Mouse (Mus musculus) ES-Bruce4 (cell line): Measurements from ENCODE around the gene Tbc1d9. TPM values are rescaled to one million over a fixed set of nuclear protein-coding genes. Genes with fewer than 3 reads are reported as not detected.

ENCODE experiments used
- H3K27ac ChIP-seq: 2 replicates; pipeline ENCODE4 v1.5.1; 2012; ENCODE audit warnings: low read length, inconsistent platforms; ENCODE audit not compliant: insufficient read depth
- H3K27me3 ChIP-seq: 2 replicates; pipeline ENCODE4 v1.6.1; 2012; ENCODE audit warnings: mild to moderate bottlenecking, low read length, inconsistent platforms; ENCODE audit not compliant: control insufficient read depth, poor library complexity, insufficient read depth, severe bottlenecking
- H3K36me3 ChIP-seq: 2 replicates; pipeline ENCODE4 v1.6.1; 2012; ENCODE audit warnings: inconsistent platforms, mild to moderate bottlenecking, low read length, moderate library complexity; ENCODE audit not compliant: control insufficient read depth, poor library complexity, insufficient read depth, severe bottlenecking
- H3K4me1 ChIP-seq: one replicate; pipeline ENCODE4 v1.8.1; 2011; ENCODE audit warnings: low read length; ENCODE audit not compliant: control insufficient read depth, insufficient read depth
- H3K4me3 ChIP-seq: 2 replicates; pipeline ENCODE4 v1.5.1; 2011; ENCODE audit warnings: low read depth, mild to moderate bottlenecking, low read length
- H3K9ac ChIP-seq: 2 replicates; pipeline ENCODE4 v1.6.1; 2012; ENCODE audit warnings: low read depth, mild to moderate bottlenecking, inconsistent platforms; ENCODE audit not compliant: poor library complexity, severe bottlenecking
- H3K9me3 ChIP-seq: replicated peaks from 2 replicates; pipeline ENCODE4 v1.6.1; 2012; ENCODE audit warnings: mild to moderate bottlenecking, low read length, inconsistent platforms; ENCODE audit not compliant: control insufficient read depth, poor library complexity, insufficient read depth, severe bottlenecking
- CTCF ChIP-seq: IDR thresholded peaks from one replicate; pipeline ENCODE4 v1.8.1; 2011; ENCODE audit warnings: low read depth, low read length
- EP300 ChIP-seq: IDR thresholded peaks from 2 replicates; pipeline ENCODE4 v1.6.1; 2011; ENCODE audit warnings: low read depth, low read length; ENCODE audit not compliant: insufficient read depth
- POLR2A ChIP-seq: IDR thresholded peaks from one replicate; pipeline ENCODE4 v1.8.1; 2011; ENCODE audit warnings: low read length; ENCODE audit not compliant: insufficient read depth
- polyA plus RNA-seq: library from polyadenylated mRNA; stranded (reverse); fragments of >200 nt; gene quantifications from 2 replicates; pipeline ENCODE4 v1.2.4, GENCODE M21; 2011; ENCODE audit warnings: low read depth; ENCODE audit not compliant: missing spikeins, insufficient read depth, insufficient read length

Tbc1d9 gene
- polyA plus RNA-seq, 1 experiment = 10.6 TPM

GRCm38 (mm10) chr8:83181851-83182482 lies 16.8 kb downstream of the Tbc1d9 start:
- H3K27me3 ChIP-seq = no peaks in the 10 kb centered on the region
- H3K9ac ChIP-seq = no peak overlapping the region
- no peak overlapping the region for H3K27ac ChIP-seq
- no peaks in the 10 kb centered on the region for H3K9me3 ChIP-seq
- H3K36me3 ChIP-seq = no peaks in the 10 kb centered on the region
- no peak for TF ChIP-seq POLR2A
- no peak for TF ChIP-seq CTCF
- TF ChIP-seq EP300 = no peak
- no peak overlapping the region for H3K4me3 ChIP-seq
- H3K4me1 ChIP-seq = peaks cover 2% of the 10 kb centered on the region

DNA sequence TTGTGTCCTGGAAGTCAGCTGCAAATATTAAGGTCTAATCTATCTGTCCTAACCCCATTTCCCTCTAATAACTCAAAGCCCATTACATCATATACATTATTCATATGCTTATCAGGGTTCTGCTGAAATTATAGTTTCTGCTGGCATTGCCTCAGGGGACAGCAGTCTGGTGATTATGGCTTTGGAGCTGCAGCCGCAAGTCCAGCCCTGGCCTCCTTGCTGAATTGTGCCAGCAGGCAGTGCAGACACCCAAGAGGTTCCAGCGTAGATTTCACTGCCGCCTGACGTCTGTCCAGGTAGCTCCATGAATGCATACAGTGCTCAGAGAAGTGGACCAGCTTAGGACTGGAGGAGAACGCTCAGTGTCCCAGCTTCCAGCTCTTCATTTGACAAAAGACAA lies 17.6 kb downstream of the Tbc1d9 start:
- Histone ChIP-seq H3K27me3 (no peaks in the 10 kb centered on the region), H3K9ac (no peak overlapping the region), H3K9me3 (no peaks in the 10 kb centered on the region), H3K36me3 (no peaks in the 10 kb centered on the region), H3K4me3 (no peak overlapping the region), H3K27ac (no peak overlapping the region), H3K4me1 (peaks cover 2% of the 10 kb centered on the region)
- no peak for TF ChIP-seq POLR2A

DNA sequence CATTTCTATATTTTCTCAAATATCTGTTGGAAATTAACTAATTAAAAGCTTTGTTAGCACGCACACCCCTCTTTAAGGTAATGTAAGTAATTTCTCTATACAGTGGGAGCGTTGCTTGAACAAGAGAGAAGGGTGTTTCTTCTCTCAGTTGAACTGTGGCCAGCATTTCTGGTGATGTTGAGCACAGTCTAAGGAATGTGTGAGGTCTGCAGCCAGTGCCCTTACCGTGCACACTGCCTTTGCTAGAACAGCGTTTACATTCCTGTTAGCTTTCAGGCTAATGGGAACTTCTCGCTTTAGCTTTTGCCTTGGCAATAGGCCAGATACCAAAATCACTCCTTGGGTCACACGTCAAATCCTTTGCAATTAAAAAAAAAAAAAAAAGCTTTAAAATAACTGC lies 21.2 kb downstream of the Tbc1d9 start:
- TF ChIP-seq EP300 (no peak), CTCF (no peak), POLR2A (no peak)
- no peaks in the 10 kb centered on the region for H3K9me3 ChIP-seq
- no peaks in the 10 kb centered on the region for H3K27me3 ChIP-seq
- H3K4me1 ChIP-seq = no peaks in the 10 kb centered on the region
- H3K27ac ChIP-seq = no peak overlapping the region
- no peak overlapping the region for H3K4me3 ChIP-seq
- H3K36me3 ChIP-seq = no peaks in the 10 kb centered on the region
- H3K9ac ChIP-seq = no peak overlapping the region

GRCm38 (mm10) chr8:83187363-83187962 lies 22.3 kb downstream of the Tbc1d9 start:
- H3K4me3 ChIP-seq = no peak overlapping the region
- H3K9me3 ChIP-seq = no peaks in the 10 kb centered on the region
- no peak for TF ChIP-seq POLR2A
- TF ChIP-seq EP300 = no peak
- no peak for TF ChIP-seq CTCF
- no peak overlapping the region for H3K9ac ChIP-seq
- no peaks in the 10 kb centered on the region for H3K27me3 ChIP-seq
- no peaks in the 10 kb centered on the region for H3K4me1 ChIP-seq
- H3K36me3 ChIP-seq = no peaks in the 10 kb centered on the region
- no peak overlapping the region for H3K27ac ChIP-seq

DNA sequence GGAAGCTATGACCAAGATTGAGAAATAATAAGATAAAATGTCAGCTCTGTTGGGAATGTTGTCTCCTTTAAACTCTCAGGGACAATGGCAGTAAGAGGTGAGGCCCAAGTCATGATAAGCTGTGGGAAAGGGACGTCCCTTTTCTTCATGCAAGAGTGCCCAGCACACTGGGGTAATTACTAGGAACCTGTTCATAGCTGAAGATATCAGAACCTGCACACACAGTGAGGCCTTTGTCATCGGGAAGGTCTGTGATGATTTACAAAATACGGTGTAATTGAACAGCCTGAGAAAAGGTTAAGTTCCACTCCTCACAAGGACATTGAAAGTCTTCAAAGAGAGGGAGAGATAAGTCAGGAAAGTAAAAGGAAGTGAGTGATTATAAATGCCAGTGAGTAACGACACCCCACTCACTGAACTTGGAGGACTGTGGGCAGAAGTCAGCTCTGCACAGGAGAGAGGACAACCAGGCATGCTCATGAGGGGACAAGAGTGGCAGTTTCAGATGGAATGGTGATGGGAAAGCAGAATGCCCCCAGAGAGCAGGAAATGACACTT lies 24.5 kb downstream of the Tbc1d9 start:
- Histone ChIP-seq H3K9ac (no peak overlapping the region), H3K27ac (no peak overlapping the region), H3K36me3 (no peaks in the 10 kb centered on the region), H3K9me3 (no peaks in the 10 kb centered on the region), H3K27me3 (no peaks in the 10 kb centered on the region), H3K4me3 (no peak overlapping the region), H3K4me1 (no peaks in the 10 kb centered on the region)
- no peak for TF ChIP-seq CTCF
- no peak for TF ChIP-seq POLR2A
- TF ChIP-seq EP300 = no peak

DNA sequence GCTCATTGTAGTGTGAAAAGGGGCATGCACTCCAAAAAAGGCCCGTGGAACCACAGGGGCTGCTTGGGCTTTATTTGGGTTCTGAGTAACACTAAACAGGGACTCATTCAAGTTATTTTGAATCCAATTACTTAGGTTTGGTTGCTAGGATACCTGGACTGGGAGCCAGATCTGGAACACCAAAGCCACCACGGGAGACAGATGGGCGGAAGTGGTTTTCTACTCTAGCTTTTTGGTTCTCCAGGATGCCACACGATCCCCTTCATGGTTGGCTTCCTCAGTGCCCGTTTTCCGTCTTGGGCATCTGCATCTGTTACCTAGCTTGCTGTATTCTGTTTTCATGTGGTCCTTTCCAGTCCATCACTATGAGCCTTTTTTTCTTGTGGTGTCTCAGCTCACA lies 30.9 kb downstream of the Tbc1d9 start:
- H3K4me1 ChIP-seq = no peaks in the 10 kb centered on the region
- no peaks in the 10 kb centered on the region for H3K9me3 ChIP-seq
- TF ChIP-seq POLR2A (no peak), CTCF (no peak), EP300 (no peak)
- no peaks in the 10 kb centered on the region for H3K36me3 ChIP-seq
- no peak overlapping the region for H3K4me3 ChIP-seq
- H3K27me3 ChIP-seq = no peaks in the 10 kb centered on the region
- no peak overlapping the region for H3K27ac ChIP-seq
- H3K9ac ChIP-seq = no peak overlapping the region
